Mouse (Mus musculus) midbrain, postnatal 0 days (tissue): ENCODE results near the gene Nubp1. TPM values are rescaled to one million over a fixed set of nuclear protein-coding genes. Genes with fewer than 3 reads are reported as not detected.

Experiments
- ATAC-seq: fragments of 200-750 bp; cut with Nextera tagmentation; 2 replicates; pipeline ENCODE4 v1.8.0; 2017; ENCODE audit warnings: moderate number of reproducible peaks, mild to moderate bottlenecking, moderate TSS enrichment, moderate library complexity; ENCODE audit not compliant: low FRiP score
- DNase-seq: peaks from one replicate; pipeline ENCODE4 v3.0.0-alpha.2; 2015; ENCODE audit warnings: low spot score
- H3K27ac ChIP-seq: fragments of 300-500 bp; sonication (generic); 2 replicates; pipeline ENCODE4 v1.5.1; 2014; ENCODE audit warnings: low read depth, mild to moderate bottlenecking, low read length, mixed read lengths
- H3K27me3 ChIP-seq: fragments of 300-500 bp; sonication (generic); 2 replicates; pipeline ENCODE4 v1.6.1; 2014; ENCODE audit warnings: low read length, control low read depth, mixed read lengths; ENCODE audit not compliant: insufficient read depth
- H3K36me3 ChIP-seq: fragments of 300-500 bp; sonication (generic); 2 replicates; pipeline ENCODE4 v1.6.1; 2014; ENCODE audit warnings: low read length, control low read depth, mixed read lengths; ENCODE audit not compliant: insufficient read depth
- H3K4me1 ChIP-seq: fragments of 300-500 bp; sonication (generic); 2 replicates; pipeline ENCODE4 v1.6.1; 2014; ENCODE audit warnings: mild to moderate bottlenecking, control low read depth, antibody characterized with exemption, low read length, mixed read lengths; ENCODE audit not compliant: insufficient read depth
- H3K4me2 ChIP-seq: fragments of 300-500 bp; sonication (generic); 2 replicates; pipeline ENCODE4 v1.6.1; 2014; ENCODE audit warnings: low read depth, mild to moderate bottlenecking, low read length, mixed read lengths; ENCODE audit not compliant: poor library complexity, severe bottlenecking
- H3K4me3 ChIP-seq: fragments of 300-500 bp; sonication (generic); 2 replicates; pipeline ENCODE4 v1.5.1; 2014; ENCODE audit warnings: low read depth, mild to moderate bottlenecking, low read length, moderate library complexity
- H3K9ac ChIP-seq: fragments of 300-500 bp; sonication (generic); replicated peaks from 2 replicates; pipeline ENCODE4 v1.6.1; 2014; ENCODE audit warnings: mild to moderate bottlenecking, low read length, moderate library complexity, mixed read lengths; ENCODE audit not compliant: poor library complexity, severe bottlenecking
- H3K9me3 ChIP-seq: fragments of 300-500 bp; sonication (generic); 2 replicates; pipeline ENCODE4 v1.6.1; 2016; ENCODE audit warnings: low read length, control low read depth
- CTCF ChIP-seq: IDR thresholded peaks from 2 replicates; pipeline ENCODE4 v1.5.1; 2016; ENCODE audit warnings: antibody characterized with exemption, mild to moderate bottlenecking
- WGBS: fragments of 180-500 bp; shearing (Covaris S2); extraction: QIAGEN DNeasy Blood & Tissue Kit; methylation state at CpG from one replicate; pipeline ENCODE4 v1.1.7; 2014; 5-methylcytosine and 5-hydroxymethylcytosine counted together
- polyA plus RNA-seq: library from polyadenylated mRNA; unstranded; fragments of >200 nt; fragmentation: Nextera tagmentation; extraction: Ambion mirVana; gene quantifications from 2 replicates; pipeline ENCODE4 v1.2.1, GENCODE M21; 2015
- total RNA-seq: library from RNA; depleted of rRNA; stranded (reverse); fragments of >200 nt; gene quantifications from 2 replicates; pipeline ENCODE4 v1.2.3, GENCODE M21; 2014

Gene Nubp1
- total and polyA plus RNA-seq, 2 experiments from 2014 or later = 33.0 to 36.1 TPM

GRCm38 (mm10) chr16:10432387-10432786 lies 20.6 kb downstream of the Nubp1 start:
- Histone ChIP-seq H3K27me3 (no peaks in the 10 kb centered on the region), H3K9me3 (no peaks in the 10 kb centered on the region), H3K4me3 (no peak overlapping the region), H3K36me3 (peaks cover 2% of the 10 kb centered on the region; the same call in 1 of the 2 replicates), H3K27ac (no peak overlapping the region), H3K4me1 (no peaks in the 10 kb centered on the region), H3K9ac (no peak overlapping the region), H3K4me2 (no peak overlapping the region)
- WGBS = 89% methylated on average over 4 of the region's 4 CpGs
- DNase-seq (no peak), ATAC-seq (no peak)
- TF ChIP-seq CTCF = no peak

GRCm38 (mm10) chr16:10433344-10433743 lies 21.6 kb downstream of the Nubp1 start:
- H3K4me3 ChIP-seq = no peak overlapping the region
- ATAC-seq (no peak), DNase-seq (no peak)
- no peaks in the 10 kb centered on the region for H3K4me1 ChIP-seq
- H3K9me3 ChIP-seq = no peaks in the 10 kb centered on the region
- H3K27me3 ChIP-seq = no peaks in the 10 kb centered on the region
- no peak overlapping the region for H3K27ac ChIP-seq
- no peak for TF ChIP-seq CTCF
- H3K4me2 ChIP-seq = no peak overlapping the region
- 91% methylated on average over 5 of the region's 5 CpGs for WGBS
- peaks cover 5% of the 10 kb centered on the region; the same call in 1 of the 2 replicates for H3K36me3 ChIP-seq
- no peak overlapping the region for H3K9ac ChIP-seq

- H3K4me1 ChIP-seq = no peaks in the 10 kb centered on the region
- TF ChIP-seq CTCF = no peak
- no peaks in the 10 kb centered on the region for H3K9me3 ChIP-seq
- H3K27ac ChIP-seq = no peak overlapping the region
- H3K4me3 ChIP-seq = no peak overlapping the region
- H3K36me3 ChIP-seq = peaks cover 9% of the 10 kb centered on the region; the same call in 1 of the 2 replicates
- H3K27me3 ChIP-seq = no peaks in the 10 kb centered on the region
- 88% methylated on average over 6 of the region's 6 CpGs for WGBS
- DNase-seq (no peak), ATAC-seq (no peak)
- H3K9ac ChIP-seq = no peak overlapping the region
- no peak overlapping the region for H3K4me2 ChIP-seq
Measured at GRCm38 (mm10) chr16:10436166-10436565, 24.4 kb downstream of the Nubp1 start.

GRCm38 (mm10) chr16:10438055-10438454 lies 26.3 kb downstream of the Nubp1 start:
- Histone ChIP-seq H3K36me3 (peaks cover 9% of the 10 kb centered on the region; the same call in 1 of the 2 replicates), H3K27me3 (no peaks in the 10 kb centered on the region), H3K4me3 (no peak overlapping the region), H3K4me2 (no peak overlapping the region), H3K9me3 (no peaks in the 10 kb centered on the region), H3K4me1 (peaks cover 4% of the 10 kb centered on the region; the same call in 1 of the 2 replicates), H3K9ac (no peak overlapping the region), H3K27ac (no peak overlapping the region)
- WGBS = 80% methylated on average over 5 of the region's 5 CpGs
- no peak for TF ChIP-seq CTCF
- no peak for DNase-seq
- ATAC-seq = no peak

- no peaks in the 10 kb centered on the region for H3K27me3 ChIP-seq
- DNase-seq (no peak), ATAC-seq (no peak)
- H3K9ac ChIP-seq = no peak overlapping the region
- H3K9me3 ChIP-seq = no peaks in the 10 kb centered on the region
- peaks cover 9% of the 10 kb centered on the region; the same call in 1 of the 2 replicates for H3K36me3 ChIP-seq
- no peak overlapping the region for H3K4me3 ChIP-seq
- 88% methylated on average over 6 of the region's 6 CpGs for WGBS
- no peak overlapping the region for H3K27ac ChIP-seq
- TF ChIP-seq CTCF = no peak
- H3K4me2 ChIP-seq = no peak overlapping the region
- peaks cover 4% of the 10 kb centered on the region; the same call in 1 of the 2 replicates for H3K4me1 ChIP-seq
Measured at GRCm38 (mm10) chr16:10441328-10441727, 29.6 kb downstream of the Nubp1 start.

GRCm38 (mm10) chr16:10441761-10442160 lies 30.0 kb downstream of the Nubp1 start:
- Histone ChIP-seq H3K4me1 (peaks cover 4% of the 10 kb centered on the region; the same call in 1 of the 2 replicates), H3K4me3 (no peak overlapping the region), H3K36me3 (peaks cover 9% of the 10 kb centered on the region; the same call in 1 of the 2 replicates), H3K27ac (no peak overlapping the region), H3K9me3 (no peaks in the 10 kb centered on the region), H3K27me3 (no peaks in the 10 kb centered on the region), H3K4me2 (no peak overlapping the region), H3K9ac (no peak overlapping the region)
- no peak for ATAC-seq
- 96% methylated on average over 4 of the region's 4 CpGs for WGBS
- TF ChIP-seq CTCF = no peak
- no peak for DNase-seq
